Mouse (Mus musculus): ENCODE measurements around the gene Slc1a1. TPM values are rescaled to one million over a fixed set of nuclear protein-coding genes. Genes with fewer than 3 reads are reported as not detected.

Gene Slc1a1
- polyA plus RNA-seq, 1 experiment from 2014 or later = 29.3 TPM

- Histone ChIP-seq H3K9ac (no peak overlapping the region), H3K9me3 (no peaks in the 10 kb centered on the region), H3K27me3 (no peaks in the 10 kb centered on the region), H3K27ac (replicated peaks) (no peak overlapping the region), H3K4me2 (no peak overlapping the region), H3K4me3 (no peak overlapping the region), H3K4me1 (replicated peaks) (peaks cover 11% of the 10 kb centered on the region), H3K36me3 (no peaks in the 10 kb centered on the region)
- 97% methylated on average over 10 of the region's 10 CpGs for WGBS
- no peak for ATAC-seq (ENCODE audit: low read depth)
Observed at GRCm38 (mm10) chr19:28863626-28864025, 28.8 kb downstream of the Slc1a1 start.

- WGBS = 54% methylated on average over 6 of the region's 6 CpGs
- H3K4me3 ChIP-seq = no peak overlapping the region
- H3K36me3 ChIP-seq = no peaks in the 10 kb centered on the region
- H3K27ac ChIP-seq (replicated peaks) = peak overlapping the region; percentile 78
- no peaks in the 10 kb centered on the region for H3K27me3 ChIP-seq
- peak; percentile 88 for ATAC-seq (ENCODE audit: low read depth)
- no peak overlapping the region for H3K9ac ChIP-seq
- no peak overlapping the region for H3K4me2 ChIP-seq
- peaks cover 11% of the 10 kb centered on the region for H3K4me1 ChIP-seq (replicated peaks)
- no peaks in the 10 kb centered on the region for H3K9me3 ChIP-seq
Observed at GRCm38 (mm10) chr19:28864981-28865380, 30.1 kb downstream of the Slc1a1 start.

DNA sequence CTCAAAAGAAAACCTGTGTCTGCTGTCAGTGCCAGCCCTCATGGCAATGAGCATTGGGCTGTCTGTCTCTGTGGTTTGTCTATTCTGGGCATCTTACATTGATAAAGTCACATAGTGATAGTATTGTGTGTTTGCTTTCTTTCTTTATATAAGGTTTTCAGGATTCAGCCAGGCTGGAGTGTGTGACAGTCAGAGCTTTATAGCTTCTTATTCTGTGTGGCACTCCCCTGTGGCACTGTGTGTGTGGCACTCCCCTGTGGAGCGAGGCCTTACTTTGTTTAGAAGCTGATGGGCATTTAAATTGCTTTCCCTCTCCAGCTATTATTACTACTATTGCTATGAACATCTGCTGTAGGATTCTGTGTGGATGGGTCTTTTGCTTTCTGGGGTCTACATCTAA lies 30.7 kb downstream of the Slc1a1 start:
- H3K27me3 ChIP-seq = no peaks in the 10 kb centered on the region
- no peak overlapping the region for H3K4me2 ChIP-seq
- H3K9ac ChIP-seq = no peak overlapping the region
- ATAC-seq (ENCODE audit: low read depth) = peak; percentile 86
- H3K4me3 ChIP-seq = no peak overlapping the region
- no peaks in the 10 kb centered on the region for H3K9me3 ChIP-seq
- peak overlapping the region; percentile 78 for H3K27ac ChIP-seq (replicated peaks)
- WGBS = 41% methylated on average over 1 of the region's 1 CpGs
- H3K36me3 ChIP-seq = no peaks in the 10 kb centered on the region
- peaks cover 11% of the 10 kb centered on the region for H3K4me1 ChIP-seq (replicated peaks)

DNA sequence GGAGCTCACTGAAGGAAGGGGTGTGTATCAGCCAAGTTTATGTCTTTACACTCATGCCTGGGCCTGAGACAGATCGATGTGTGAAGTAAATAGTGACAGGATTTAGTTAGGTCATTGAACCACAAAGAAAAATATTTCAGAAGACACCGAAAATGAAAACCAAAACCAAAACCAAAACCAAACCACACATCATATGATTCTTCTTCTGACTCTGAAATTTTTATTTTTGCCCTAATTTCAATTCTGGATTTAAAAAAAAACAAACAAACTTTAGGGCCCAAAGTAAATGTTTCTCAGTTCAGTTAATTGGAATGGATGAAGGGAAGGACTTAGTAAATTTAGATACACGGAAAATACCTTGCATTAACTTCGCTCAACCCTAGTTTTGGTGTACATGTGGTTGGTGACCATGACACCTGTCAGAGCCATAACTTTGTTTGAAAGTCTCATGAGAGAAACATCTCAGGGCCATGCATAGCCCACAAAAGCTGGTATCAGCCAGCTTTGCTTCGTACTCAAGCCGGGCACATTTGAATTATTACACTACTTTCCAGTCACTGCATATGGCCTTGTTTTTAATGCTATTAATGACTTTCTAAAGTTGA lies 34.5 kb downstream of the Slc1a1 start:
- Histone ChIP-seq H3K9me3 (no peaks in the 10 kb centered on the region), H3K4me1 (replicated peaks) (peaks cover 11% of the 10 kb centered on the region), H3K27me3 (no peaks in the 10 kb centered on the region), H3K27ac (replicated peaks) (no peak overlapping the region), H3K4me2 (no peak overlapping the region), H3K4me3 (no peak overlapping the region), H3K9ac (no peak overlapping the region), H3K36me3 (no peaks in the 10 kb centered on the region)
- no peak for ATAC-seq (ENCODE audit: low read depth)
- 84% methylated on average over 6 of the region's 6 CpGs for WGBS

DNA sequence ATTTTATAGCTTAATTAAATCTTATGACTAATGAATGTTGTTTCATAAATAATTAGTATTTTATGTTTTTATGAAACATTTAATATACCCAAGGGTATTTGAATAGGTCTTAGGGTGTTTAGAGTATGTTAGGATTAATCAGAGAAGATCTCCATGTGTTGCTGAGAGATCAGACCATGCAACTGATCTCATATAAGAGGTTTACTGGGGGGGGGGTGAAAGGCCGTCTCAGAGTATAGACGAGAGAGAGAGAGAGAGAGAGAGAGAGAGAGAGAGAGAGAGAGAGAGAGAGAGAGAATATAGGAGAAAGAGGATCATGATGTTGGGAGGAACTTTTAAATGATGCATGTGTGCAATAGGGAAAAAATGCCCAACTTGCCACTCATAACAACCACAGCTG lies 35.5 kb downstream of the Slc1a1 start:
- Histone ChIP-seq H3K4me2 (no peak overlapping the region), H3K4me3 (no peak overlapping the region), H3K27me3 (no peaks in the 10 kb centered on the region), H3K27ac (replicated peaks) (no peak overlapping the region), H3K4me1 (replicated peaks) (peaks cover 10% of the 10 kb centered on the region), H3K9me3 (no peaks in the 10 kb centered on the region), H3K9ac (no peak overlapping the region), H3K36me3 (no peaks in the 10 kb centered on the region)
- 74% methylated on average over 2 of the region's 2 CpGs for WGBS
- no peak for ATAC-seq (ENCODE audit: low read depth)

DNA sequence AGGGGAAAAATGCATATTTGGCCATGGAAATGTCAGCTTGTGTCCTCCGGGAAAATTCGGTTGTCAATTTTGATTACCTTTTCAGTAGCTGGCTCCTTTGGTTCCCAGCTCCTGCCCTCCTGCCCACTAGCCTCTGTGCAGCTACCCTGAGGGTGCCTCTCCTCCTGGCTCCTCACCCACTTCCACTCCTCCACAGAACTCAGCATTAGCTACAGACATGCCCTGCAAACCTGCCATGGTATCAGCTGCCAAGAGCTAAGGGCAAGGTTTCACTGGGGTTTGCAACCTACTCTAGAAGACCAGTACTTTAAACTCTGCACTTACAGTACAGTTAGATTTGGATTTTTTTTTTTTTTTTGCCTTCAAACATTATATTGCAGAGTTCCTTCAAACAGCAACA lies 44.6 kb downstream of the Slc1a1 start:
- Histone ChIP-seq H3K4me1 (replicated peaks) (0 out of 2 replicates have a peak, but pooled peaks cover 2% of the 10 kb centered on the region), H3K27me3 (no peaks in the 10 kb centered on the region), H3K9ac (no peak overlapping the region), H3K4me2 (no peak overlapping the region), H3K9me3 (no peaks in the 10 kb centered on the region), H3K4me3 (no peak overlapping the region), H3K27ac (replicated peaks) (no peak overlapping the region), H3K36me3 (no peaks in the 10 kb centered on the region)
- 95% methylated on average over 2 of the region's 2 CpGs for WGBS
- ATAC-seq (ENCODE audit: low read depth) = no peak

- no peak overlapping the region for H3K27ac ChIP-seq (replicated peaks)
- H3K36me3 ChIP-seq = no peaks in the 10 kb centered on the region
- ATAC-seq (ENCODE audit: low read depth) = no peak
- H3K9ac ChIP-seq = no peak overlapping the region
- H3K9me3 ChIP-seq = no peaks in the 10 kb centered on the region
- 57% methylated on average over 1 of the region's 1 CpGs for WGBS
- no peaks in the 10 kb centered on the region for H3K27me3 ChIP-seq
- H3K4me2 ChIP-seq = no peak overlapping the region
- no peak overlapping the region for H3K4me3 ChIP-seq
- H3K4me1 ChIP-seq (replicated peaks) = 0 out of 2 replicates have a peak, but pooled peaks cover 2% of the 10 kb centered on the region
Observed at GRCm38 (mm10) chr19:28883126-28883525, 48.3 kb downstream of the Slc1a1 start.

DNA sequence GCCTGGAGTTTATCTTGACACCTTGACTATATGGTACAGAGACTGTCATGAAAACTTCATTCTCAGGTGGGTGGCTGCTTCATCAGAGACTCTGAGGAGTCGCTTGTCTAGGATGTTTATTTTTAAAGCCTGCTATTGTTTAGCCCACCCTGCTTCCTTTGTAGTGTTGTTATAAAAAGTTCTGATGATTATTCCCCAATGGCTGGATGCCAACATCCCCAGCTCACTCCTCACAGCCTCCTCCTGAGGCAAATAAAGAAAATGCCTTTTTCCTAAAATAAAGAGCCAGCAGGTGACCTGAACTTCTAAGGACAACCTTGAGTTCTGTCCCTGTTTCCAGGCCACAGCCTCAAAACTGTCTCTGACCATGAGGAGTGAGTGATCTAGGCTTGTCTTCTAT lies 53.6 kb downstream of the Slc1a1 start:
- WGBS = 44% methylated on average over 1 of the region's 1 CpGs

GRCm38 (mm10) chr19:28889251-28889650 lies 54.4 kb downstream of the Slc1a1 start:
- ATAC-seq (ENCODE audit: low read depth) = no peak
- 43% methylated on average over 3 of the region's 3 CpGs for WGBS
- Histone ChIP-seq H3K4me1 (replicated peaks) (peaks cover 21% of the 10 kb centered on the region), H3K9ac (no peak overlapping the region), H3K9me3 (no peaks in the 10 kb centered on the region), H3K36me3 (no peaks in the 10 kb centered on the region), H3K27me3 (no peaks in the 10 kb centered on the region), H3K4me3 (no peak overlapping the region), H3K4me2 (no peak overlapping the region), H3K27ac (replicated peaks) (no peak overlapping the region)

More for the DNA sequence above, 53.6 kb downstream of the Slc1a1 start:
- ATAC-seq (ENCODE audit: low read depth) = no peak
- H3K4me3 ChIP-seq = no peak overlapping the region
- H3K36me3 ChIP-seq = no peaks in the 10 kb centered on the region
- H3K9me3 ChIP-seq = no peaks in the 10 kb centered on the region
- H3K4me2 ChIP-seq = no peak overlapping the region
- H3K4me1 ChIP-seq (replicated peaks) = peaks cover 18% of the 10 kb centered on the region
- H3K9ac ChIP-seq = no peak overlapping the region
- H3K27ac ChIP-seq (replicated peaks) = no peak overlapping the region
- no peaks in the 10 kb centered on the region for H3K27me3 ChIP-seq

DNA sequence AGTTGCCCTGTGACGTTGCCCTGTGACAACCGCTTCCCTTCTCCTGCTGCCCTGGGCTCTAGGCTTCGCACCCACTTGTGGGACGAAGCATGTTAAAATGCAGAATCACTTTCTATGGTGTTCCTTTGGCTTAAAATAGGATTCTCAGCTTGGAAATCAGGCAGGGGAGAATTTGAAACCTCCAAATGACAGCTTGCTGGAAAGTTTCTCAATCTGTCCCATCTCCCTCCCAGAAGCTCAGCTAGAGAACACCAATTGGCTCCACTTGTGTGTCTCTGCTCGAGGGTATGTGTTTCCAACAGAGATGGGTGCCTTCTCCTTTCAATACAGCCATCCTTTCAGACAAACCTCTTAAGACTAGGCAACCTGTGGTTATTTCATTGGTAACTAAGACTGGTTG lies 56.4 kb downstream of the Slc1a1 start:
- no peaks in the 10 kb centered on the region for H3K27me3 ChIP-seq
- 67% methylated on average over 5 of the region's 5 CpGs for WGBS
- no peak overlapping the region for H3K9ac ChIP-seq
- peaks cover 23% of the 10 kb centered on the region for H3K4me1 ChIP-seq (replicated peaks)
- no peaks in the 10 kb centered on the region for H3K9me3 ChIP-seq
- no peak for ATAC-seq (ENCODE audit: low read depth)
- H3K36me3 ChIP-seq = no peaks in the 10 kb centered on the region
- no peak overlapping the region for H3K4me3 ChIP-seq
- H3K27ac ChIP-seq (replicated peaks) = no peak overlapping the region
- no peak overlapping the region for H3K4me2 ChIP-seq

DNA sequence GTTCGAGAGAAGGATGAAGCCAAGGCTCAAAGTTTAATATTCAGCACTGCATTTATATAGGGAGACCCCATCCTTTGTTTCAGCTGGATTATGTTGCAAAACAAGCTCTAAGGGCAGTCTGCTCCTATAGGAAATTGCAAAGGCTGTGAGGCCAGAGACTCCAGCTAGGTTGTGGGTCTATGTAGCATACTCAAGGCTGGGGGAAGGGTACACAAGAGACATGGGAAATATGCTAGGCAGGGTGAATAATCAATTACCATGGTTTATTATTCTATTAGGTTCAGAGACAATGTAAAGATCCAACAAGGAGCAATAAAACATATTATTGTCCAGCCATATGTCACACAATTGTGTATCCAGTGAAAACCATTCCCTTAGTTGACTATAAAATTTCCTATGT lies 57.0 kb downstream of the Slc1a1 start:
- WGBS = 61% methylated on average over 1 of the region's 1 CpGs
- Histone ChIP-seq H3K27ac (replicated peaks) (no peak overlapping the region), H3K4me1 (replicated peaks) (peaks cover 26% of the 10 kb centered on the region), H3K4me2 (no peak overlapping the region), H3K27me3 (no peaks in the 10 kb centered on the region), H3K9me3 (no peaks in the 10 kb centered on the region), H3K36me3 (no peaks in the 10 kb centered on the region), H3K9ac (no peak overlapping the region), H3K4me3 (no peak overlapping the region)
- 0 out of 2 replicates have a peak, but pooled peaks have one; percentile 61 for ATAC-seq (ENCODE audit: low read depth)

DNA sequence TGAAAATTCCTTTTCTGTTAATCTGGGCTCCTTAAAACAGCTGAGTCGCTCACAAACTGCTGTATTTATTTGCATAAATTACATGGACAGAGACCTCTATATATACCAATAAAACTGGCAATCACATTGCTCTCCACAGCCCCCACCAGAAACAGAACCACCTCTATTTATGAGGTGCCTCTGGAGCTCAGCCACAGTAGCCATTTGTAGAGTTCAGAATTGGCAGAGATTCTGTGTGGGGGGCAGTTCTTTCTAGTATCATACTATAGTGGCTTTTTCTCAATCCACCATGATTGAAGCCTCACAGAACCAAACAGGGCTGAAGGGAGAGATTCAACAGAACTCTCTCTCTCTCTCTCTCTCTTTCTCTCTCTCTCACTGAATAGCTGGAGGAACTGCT lies 61.8 kb downstream of the Slc1a1 start:
- H3K4me2 ChIP-seq = no peak overlapping the region
- no peak for ATAC-seq (ENCODE audit: low read depth)
- H3K27ac ChIP-seq (replicated peaks) = no peak overlapping the region
- peaks cover 24% of the 10 kb centered on the region for H3K4me1 ChIP-seq (replicated peaks)
- H3K4me3 ChIP-seq = no peak overlapping the region
- no peak overlapping the region for H3K9ac ChIP-seq
- 43% methylated on average over 1 of the region's 1 CpGs for WGBS
- H3K36me3 ChIP-seq = no peaks in the 10 kb centered on the region
- no peaks in the 10 kb centered on the region for H3K27me3 ChIP-seq
- no peaks in the 10 kb centered on the region for H3K9me3 ChIP-seq

GRCm38 (mm10) chr19:28897497-28897896 lies 62.6 kb downstream of the Slc1a1 start:
- ATAC-seq (ENCODE audit: low read depth) = no peak
- Histone ChIP-seq H3K27ac (replicated peaks) (no peak overlapping the region), H3K9me3 (no peaks in the 10 kb centered on the region), H3K4me1 (replicated peaks) (peaks cover 25% of the 10 kb centered on the region), H3K4me3 (no peak overlapping the region), H3K9ac (no peak overlapping the region), H3K27me3 (no peaks in the 10 kb centered on the region), H3K4me2 (no peak overlapping the region), H3K36me3 (no peaks in the 10 kb centered on the region)
- WGBS = 82% methylated on average over 9 of the region's 9 CpGs
